Mouse (Mus musculus): Measurements from ENCODE around the gene Rarres2.

Rarres2 gene

DNA sequence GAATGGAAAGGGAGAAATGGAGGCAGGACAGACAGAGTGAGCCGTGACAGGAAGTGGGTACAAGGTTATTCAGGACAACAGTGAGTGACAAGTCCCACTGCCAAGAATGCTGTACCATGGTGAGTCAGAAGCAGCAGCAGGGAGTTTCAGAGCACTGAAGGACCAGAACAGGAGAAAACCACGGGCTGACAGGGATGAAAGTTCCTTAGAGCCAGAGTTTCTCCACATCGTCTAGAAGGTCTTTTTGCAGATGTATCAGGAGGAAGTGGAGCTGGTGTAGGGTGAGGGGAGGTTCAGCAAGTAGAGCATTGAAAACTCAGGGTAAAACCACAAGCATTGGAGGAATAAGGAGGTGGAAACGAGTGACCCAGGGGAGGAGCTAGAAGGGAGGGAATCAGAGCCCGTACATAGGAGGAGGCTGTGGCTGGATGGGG is 6.6 kb upstream of the Rarres2 start:
- DNase-seq (ENCODE audit: low spot score in 2 of 2) = no peak

DNA sequence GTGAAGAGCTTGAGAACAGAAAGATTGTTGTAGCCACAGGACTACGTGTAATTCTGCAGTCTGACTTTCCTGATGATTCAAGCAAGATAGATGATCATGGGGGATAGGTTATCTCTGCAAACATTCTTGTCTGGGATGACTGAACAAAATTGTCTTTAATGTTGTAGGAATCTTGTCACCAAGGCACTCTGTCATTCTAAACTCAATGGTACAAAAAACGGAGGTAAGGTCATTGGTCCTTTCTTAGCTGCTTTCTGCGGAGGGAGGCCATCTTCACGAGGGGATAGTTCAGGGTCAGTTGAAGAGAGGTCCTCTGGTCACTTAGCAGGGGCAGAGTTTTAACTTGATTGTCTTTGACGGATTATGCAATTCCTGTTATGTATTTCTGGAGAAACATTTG is 6.1 kb upstream of the Rarres2 start:
- DNase-seq (ENCODE audit: low spot score in 2 of 2) = no peak

DNA sequence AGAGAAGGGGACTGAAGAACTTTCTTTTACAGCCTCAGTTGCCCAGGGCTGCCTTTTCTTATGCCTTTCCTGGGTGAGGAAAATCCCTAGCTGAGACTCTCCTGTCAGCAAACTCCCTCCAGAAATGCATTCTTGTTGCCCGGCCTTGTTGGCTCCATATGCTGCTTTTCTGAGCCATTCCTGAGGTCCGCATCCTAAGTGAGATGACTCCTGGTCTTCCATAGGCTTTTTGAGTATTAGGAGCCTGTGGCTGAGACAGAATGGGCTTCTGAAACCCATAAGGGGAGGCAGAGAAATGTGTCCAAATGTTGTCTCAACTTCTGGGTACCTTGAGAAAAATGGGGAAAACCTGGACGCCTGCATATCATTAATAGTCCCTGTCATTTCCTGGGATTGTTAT is 1.4 kb upstream of the Rarres2 start:
- no peak for DNase-seq (ENCODE audit: low spot score in 2 of 2)

DNA sequence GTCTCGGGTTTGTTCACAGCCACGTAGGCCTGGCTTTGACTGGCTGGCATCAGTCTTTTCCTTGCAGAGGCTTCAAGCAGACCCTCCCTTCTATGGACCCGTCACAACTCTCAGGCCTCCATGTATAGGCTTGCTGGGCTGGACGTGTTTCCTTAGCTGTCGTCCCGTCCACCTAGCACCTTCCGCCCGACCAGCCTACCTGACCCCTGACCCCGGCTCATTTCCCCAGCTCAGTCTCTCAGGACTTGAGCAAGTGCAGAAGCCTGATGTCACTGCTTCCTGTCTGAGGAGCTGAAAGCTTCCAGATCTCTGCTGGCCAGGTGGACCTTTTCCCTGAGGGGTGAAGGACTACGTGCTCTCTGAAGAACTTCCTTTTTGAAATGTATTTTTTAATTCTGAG is 691 bp upstream of the Rarres2 start:
- no peak for DNase-seq (ENCODE audit: low spot score in 2 of 2)

DNA sequence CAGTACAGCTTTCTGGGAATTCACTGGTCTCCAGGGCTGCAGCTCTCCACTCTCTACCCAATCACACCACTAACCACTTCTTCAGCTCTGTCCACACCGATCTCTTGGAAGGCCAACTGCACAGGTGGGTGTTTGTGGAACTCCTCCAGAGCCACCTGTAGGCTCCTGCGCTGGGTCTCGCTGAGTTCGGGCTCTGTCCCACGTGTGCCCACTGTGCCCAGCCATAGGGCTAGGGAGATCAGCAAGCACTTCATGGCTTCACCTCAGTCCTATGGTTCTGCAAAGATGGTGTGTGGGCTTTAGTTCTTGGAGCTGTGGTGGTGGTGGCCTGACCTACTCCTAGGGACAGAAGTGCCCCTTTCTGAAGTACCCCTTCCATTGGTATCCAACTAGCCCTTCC is 575 bp downstream of the Rarres2 start:
- no peak for DNase-seq (ENCODE audit: low spot score in 2 of 2)

DNA sequence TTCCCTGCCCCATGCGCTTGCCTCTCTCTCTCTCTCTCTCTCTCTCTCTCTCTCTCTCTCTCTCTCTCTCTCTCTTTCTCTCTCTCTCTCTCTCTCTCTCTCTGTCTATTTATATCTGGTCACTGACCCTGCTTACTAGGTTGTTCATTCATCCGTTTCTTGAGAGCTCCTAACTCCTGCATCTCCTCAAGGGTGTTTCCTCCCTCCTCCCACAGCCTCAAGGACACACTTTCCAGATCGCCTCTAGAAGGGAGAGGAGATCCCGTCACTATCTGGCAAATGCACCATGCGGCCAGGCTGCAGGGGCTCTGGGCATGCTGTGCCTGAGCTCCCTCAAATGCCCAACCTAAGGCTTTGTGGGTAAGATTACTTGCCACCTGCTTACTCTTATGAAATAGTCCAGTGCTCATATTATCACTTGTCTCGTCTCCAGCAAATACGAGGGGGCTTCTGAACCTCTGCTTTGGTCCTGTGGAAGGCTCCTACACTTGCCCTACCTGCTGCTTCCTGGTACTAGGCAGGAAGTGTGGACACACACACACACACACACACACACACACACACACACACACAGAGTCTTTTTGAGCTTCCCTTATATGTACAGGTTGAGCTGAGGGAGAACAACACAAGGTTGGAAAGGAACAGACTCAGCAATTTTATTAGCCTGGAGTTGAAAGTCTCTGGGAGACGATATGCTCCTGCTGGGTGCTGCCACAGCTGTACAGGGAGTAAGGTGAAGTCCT is 3.4 kb downstream of the Rarres2 start:
- DNase-seq (ENCODE audit: low spot score in 2 of 2) = no peak

DNA sequence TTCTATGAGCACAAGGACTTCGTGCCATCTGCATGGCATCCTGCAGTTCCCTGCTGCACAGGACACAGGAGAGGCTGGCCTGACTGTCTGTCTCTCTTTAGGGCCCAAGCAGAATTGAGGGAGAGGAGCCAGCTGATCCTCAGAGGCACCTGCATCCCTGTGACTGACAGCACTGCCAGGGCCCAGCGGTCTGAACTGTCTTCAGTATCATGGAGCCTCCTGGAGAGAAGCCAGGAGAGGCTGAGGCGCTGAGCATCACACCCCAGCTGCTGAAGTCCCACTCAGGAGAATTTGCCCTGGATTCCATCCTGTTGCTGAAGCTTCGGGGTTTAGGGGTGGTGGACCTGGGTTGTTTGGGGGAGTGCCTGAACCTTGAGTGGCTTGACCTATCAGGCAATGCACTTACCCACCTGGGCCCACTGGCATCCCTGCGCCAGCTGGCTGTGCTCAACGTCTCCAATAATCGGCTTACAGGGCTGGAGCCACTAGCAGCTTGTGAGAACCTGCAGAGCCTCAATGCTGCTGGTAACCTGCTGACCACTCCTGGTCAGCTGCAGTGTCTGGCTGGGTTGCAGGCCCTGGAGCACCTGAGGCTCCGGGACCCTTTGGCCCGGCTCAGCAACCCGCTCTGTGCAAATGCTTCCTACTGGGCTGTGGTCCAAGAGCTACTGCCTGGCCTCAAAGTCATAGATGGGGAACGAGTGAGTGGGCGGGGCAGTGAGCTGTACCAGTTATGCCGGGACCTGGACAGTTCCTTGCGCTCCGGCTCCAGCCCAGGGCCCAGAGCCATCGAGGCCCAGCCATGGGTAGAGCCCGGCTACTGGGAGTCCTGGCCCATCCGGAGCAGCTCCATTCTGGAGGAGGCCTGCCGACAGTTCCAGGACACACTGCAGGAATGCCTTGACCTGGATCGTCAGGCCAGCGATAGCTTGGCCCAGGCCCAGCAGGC is 4.3 kb downstream of the Rarres2 start:
- no peak for DNase-seq (ENCODE audit: low spot score in 2 of 2)

DNA sequence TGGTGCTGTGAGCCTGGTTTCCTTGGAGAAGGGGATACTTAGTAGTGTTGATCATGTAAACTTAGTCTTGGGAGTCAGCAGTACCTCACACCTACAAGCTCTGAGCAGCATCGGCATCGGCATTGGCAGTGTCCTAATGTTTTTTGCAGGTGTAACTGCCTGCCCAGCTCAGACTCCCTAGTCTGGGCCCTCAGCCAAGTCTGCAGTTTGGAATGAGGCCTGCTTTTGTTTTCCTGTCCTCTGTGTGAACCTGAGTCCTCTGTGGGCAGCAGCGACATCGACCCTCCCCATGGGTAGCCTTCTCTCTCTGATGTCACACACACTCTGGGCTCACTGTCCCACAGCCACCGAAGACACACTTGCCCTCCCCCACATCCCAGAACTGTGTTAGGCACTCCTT is 6.3 kb downstream of the Rarres2 start:
- no peak for DNase-seq (ENCODE audit: low spot score in 2 of 2)

DNA sequence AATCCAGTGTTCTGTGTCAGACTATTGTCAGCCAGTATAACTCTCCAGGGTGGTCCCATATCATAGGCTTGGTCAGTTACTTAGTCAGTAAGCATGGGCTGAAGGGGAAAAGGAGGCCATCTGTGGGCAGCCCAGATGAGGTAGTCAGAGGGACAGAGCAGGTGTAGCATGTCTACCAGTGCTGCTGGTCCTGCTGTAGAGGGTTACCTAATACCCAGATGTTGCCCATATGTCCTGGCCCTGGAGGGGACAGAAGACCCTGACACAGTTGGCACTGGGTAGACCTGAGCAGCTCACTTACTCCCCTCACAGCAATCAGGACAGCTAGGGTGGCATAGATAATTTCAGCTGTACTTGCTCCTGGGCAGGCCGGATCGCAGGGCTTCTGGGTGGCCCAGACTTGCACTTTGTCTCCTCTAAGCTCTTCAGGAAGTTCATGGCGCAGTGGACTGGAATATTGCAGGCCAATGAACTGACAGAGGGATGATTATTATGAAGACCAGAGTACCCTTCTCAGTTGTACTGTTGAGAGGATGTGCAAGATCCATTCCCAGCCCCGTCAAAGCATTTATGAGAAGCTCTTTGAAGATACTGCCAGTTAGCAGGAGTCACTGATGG is 6.8 kb downstream of the Rarres2 start:
- DNase-seq (ENCODE audit: low spot score in 2 of 2) = no peak

DNA sequence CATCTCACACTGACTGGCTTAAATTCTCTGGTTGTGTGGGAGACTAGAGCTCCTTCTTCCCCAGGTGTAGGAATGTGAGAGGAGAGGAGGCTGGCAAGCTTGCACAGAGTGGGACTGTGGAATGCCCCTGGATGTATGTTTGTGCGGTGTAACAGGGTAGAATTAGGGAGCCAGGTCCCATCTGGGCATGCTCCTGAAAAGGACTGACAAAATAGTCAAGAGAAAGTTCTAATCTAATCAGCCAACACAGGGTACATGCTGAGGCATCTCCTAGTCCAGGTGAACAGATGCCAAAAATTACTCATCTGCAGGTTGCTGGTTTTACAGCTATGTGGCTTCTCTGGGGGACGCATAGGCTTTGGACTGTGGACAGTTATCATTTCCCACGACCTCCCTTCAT is 16.6 kb downstream of the Rarres2 start:
- DNase-seq (ENCODE audit: low spot score in 2 of 2) = no peak

DNA sequence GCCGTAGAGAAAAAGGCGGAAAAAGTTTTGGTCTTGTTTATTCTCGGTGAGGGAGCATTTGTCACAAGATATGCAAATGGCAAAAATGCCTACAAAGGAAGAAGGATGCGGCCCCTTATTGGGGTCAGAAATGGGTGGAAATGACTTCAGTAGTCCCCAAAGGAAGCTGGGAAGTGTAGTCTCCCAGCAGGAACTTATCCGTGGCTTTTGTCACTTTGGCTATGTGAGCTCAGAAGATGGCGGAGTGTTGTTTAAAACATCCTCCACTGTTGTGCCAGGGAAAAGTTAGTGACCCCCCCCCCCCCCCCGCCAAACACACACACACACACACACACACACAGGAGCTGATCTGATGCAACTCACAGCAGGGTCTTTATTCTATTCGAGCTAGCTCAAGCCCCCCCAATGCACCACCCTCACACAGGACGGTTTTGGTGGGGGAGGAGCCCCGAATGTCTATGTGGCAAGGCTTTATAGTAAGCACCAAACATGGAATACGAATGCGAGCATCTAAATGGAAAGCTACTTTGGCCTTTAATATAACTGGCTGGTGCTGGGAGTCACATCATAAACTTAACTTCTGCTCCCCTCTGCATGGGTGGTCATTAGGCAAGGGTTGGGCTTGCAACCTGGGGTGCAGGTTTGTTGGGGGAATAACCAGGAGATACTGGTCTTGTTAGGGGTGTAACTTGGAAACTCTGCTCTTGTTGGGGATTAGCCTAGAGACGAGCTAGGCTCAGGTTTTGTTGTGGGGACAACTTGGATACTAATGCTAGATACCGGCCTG is 17.3 kb downstream of the Rarres2 start:
- peak in 1 of 2 experiments; percentile 45 for DNase-seq (ENCODE audit: low spot score in 2 of 2)

DNA sequence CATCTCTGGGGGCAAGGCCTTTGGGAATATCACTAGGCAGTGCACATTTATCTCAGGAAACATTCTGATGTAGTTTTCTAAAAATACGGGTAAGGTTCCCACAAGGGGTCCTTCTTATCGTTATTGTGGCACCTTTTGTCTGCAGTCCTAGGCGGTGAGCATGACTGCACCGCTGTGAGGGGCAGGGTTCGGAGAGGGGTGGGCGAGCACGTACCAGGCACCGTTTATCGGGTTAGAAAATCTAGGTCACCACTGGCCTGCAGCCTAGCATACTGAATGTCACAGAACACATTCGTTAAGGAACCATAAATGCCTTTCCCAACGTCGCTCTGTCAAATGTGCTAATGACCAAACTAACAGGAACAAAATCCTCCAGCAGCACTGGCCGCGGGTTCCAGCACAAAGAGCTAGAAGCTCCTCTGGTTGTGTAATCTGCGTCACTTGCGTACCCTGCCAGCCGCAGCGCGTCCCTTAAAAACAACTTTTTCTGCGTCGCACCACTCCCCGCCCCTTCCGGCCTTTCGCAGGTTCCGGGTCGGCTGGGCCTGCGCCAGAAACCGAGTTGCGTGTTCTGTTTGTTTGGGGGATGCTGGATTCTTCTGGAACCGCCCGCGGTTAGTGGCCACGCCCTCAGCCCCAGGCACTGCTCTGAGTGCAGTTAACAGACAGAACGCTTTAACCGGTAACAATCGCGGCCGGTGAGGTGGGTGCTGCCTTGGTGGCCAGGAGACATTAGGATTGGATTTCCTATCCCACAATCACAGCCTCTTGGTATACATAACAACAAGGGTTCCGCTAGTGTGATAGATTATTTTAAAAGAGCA is 18.1 kb downstream of the Rarres2 start, which contains the start of gene Lrrc61:
TSS of gene Lrrc61 (plus strand) at position 517 of the 824 bp plus-strand sequence.
- peak; percentile 95 to 96 for DNase-seq (ENCODE audit: low spot score in 2 of 2)

DNA sequence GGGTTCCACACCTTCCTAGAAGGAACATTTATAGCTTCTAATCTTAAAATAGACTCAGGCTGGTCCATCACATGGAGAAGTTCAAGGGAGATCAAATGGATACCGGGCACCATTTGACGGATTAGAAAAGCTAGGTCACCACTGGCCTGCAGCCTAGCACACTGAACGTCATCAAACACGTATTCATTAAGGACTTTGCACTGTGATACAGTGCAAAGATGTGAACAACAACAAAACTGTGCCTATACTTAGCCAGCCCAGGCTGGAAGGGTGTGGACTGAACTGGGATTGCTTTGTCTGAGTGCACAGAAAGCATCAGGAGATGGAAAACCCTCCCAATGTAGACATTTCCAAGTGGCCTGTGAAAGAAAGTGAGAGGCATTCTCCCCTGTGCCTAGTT is 18.8 kb downstream of the Rarres2 start:
- no peak for DNase-seq (ENCODE audit: low spot score in 2 of 2)

DNA sequence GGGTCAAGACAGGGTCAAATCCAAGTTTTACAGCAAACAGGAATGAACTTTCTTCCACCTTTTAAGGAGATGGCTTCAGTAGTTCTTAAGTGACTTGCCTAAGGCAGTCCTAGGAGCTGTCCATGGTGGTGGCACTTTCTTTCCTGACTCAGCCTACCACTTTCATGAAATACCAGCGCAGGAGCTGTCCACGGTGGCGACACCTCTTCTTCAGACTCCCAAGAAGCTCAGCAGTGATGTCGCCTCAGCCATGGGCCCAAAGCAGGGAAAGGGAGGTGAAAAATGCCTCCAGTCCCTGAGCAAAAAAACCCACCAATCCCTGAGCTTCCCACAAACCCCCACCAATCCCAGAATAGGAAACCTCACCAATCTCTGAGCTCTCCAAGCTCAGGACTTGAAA is 19.7 kb downstream of the Rarres2 start:
- no peak for DNase-seq (ENCODE audit: low spot score in 2 of 2)

DNA sequence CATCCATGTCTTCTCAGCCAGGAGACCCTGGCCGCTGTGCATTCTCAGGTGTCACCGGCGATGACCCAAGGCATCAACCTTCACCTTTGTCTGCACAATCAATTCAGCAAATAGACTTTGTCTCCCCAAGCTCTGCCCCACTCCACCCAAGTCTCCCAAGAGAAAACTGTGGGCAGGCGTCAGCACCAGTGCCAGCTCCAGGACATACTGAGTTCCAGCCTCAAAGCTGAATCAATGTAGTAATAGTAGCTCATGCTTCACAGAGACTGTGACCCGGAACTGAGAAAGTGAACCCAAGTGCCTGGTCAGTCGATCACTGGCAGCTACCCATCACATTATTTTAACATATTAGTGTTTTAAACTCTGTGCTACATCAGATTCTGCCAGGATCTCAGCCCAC is 24.3 kb downstream of the Rarres2 start:
- DNase-seq (ENCODE audit: low spot score in 2 of 2) = no peak

DNA sequence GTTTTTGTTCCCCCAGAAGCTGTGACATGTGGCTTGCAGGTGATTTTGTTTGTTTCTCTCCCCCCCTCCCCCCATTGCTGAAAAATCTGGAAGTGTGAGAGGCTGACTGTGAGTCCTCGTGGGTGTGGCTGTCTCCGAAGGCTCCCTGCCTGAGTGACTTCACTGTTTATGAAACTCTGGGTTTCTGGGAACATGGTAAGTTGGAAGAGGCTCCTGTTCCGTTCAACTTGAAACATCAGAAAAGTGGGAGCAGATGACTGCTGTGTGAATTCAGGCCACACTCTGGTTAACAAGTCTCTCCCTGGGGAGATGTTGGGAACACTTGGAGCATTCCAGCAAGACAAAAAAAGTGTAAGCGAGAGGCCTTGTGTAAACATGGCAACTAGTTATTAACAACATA is 25.7 kb downstream of the Rarres2 start:
- no peak for DNase-seq (ENCODE audit: low spot score in 2 of 2)

DNA sequence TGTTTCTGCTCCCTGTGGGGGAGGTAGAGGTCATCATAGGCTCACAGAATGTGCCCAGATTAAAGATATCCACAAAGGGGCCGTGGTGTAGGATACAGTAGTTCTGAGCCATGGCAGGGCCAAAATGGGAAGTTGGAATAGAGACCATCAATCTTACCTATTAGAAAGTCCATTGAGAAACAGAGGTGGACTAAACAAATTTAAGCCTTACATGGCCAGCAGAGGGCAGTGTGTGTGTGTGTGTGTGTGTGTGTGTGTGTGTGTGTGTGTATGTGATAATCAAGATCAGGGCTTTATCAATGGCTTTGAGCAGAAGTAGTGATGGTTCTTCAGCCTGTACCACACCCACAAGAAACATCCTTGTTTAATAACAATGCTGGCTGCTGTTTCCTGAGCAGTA is 26.3 kb downstream of the Rarres2 start:
- DNase-seq (ENCODE audit: low spot score in 2 of 2) = no peak

DNA sequence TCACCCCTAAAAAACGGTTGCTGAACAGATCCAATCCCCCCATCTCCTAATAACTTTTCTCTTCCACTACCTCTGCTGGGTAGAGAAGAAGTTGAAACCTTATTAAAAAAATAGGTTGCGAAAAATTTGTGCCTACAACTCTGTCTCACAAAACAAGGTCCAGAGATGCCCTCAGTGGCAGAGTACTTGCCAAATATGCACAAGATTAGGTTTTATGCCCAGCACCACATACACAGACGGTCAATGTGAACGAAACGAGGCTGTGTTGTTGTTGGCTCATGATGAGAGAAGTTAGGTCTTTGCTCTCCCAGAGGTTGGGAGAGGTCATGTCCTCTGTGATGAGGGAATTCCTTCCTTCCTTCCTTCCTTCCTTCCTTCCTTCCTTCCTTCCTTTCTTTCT is 27.3 kb downstream of the Rarres2 start:
- no peak for DNase-seq (ENCODE audit: low spot score in 2 of 2)

DNA sequence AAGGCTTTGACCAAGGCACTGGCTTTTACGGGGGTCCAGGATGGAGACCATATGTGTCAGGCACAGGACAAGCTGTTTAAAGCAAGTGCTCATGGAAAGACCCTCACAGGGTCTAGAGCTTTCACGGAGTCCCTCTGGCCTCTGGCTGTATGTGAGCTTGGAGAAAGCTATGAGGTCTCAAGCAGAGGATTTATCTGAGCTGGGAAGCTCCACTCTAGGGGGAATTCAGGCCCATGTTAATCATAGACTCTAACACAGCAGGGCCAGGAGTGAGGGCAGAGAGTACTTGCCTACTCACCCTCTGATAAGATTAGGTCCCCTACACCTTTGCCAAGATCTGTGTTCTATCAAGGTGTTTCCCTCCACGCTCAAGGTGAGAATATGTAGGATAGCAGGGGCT is 30.0 kb downstream of the Rarres2 start:
- DNase-seq (ENCODE audit: low spot score in 2 of 2) = no peak

DNA sequence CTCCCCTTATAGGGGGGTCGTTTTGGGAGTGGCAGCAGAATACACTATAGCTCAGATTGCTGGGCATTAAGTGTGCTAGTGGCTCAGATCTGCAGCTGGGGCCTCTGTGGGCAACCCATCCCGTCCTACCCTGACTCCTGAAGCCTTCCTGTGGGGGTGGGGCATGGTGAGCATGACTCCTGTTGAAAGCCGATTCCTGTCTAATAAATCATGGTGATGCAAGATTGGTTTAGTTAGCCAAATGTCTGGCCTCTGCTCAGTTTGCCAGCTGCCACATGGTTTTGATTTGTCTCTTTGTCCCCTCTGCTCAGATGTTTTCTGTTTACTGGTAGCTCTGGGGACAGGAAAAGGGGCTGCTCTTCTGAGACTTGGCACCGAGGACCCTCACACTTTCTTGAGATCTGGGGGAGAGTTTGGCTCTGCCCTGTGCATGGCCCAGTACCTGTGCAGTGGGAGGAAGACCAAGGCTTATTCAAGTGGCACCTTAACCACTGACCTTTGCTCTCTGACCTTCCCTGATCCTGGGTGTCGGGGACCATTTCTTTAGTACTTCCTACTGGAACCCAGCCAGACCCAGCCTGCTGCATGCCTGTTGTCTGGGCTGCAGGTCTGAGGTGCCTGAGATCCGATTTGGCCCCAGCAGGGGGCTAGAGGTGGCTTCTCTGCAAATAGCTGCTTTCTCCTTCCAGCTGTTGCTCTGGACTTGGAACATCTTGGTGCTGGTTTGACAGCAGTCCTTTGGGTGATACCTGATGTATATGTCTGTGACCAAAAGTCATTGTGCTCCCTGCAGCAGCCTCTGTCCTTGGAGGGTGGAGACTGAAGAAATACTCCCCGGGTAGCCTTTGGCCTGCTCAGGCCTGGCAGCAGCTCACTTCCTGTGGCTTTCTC is 30.8 kb downstream of the Rarres2 start:
- no peak for DNase-seq (ENCODE audit: low spot score in 2 of 2)

Data from frontal cortex, postnatal 14 days (tissue).